14 mouse cellular contexts compared by ENCODE assay signal in the genomic region with DNA sequence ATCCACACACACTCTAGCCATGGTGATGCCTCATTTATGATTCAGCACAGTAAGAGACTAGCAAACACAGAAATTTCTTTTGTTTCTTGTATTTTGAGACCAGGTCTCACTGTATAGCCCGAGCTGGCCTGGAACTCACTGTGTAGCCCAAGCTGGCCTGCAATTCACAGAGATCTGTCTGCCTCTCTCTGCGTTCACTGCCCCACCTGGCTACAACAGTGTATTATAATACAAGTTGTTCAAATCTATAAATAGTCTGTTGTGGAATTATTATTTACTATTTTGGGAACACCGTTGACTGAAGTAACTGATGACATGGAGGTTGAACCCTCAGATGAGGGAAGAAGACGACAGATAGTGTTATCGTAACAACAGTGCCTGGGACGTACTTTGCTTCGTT.
"Had no signal": no experiment of that assay in that cellular context is flagged by ENCODE, and none has a peak within 500 bp of the region (broad histone marks: within the 10 kb centered on the region; RNA-seq: fewer than 3 reads in every experiment).

No protein-coding gene starts in this region.

- H3K4me2 ChIP-seq: limb, embryonic 13.5 days; neural tube, embryonic 15.5 days had no signal

- H3K27me3 ChIP-seq: limb, embryonic 13.5 days; neural tube, embryonic 15.5 days had no signal

- H3K27ac ChIP-seq: kidney, postnatal 0 days; limb, embryonic 13.5 days; liver, embryonic 14.5 days; midbrain, embryonic 10.5 days; neural tube, embryonic 15.5 days had no signal

- DNase-seq: kidney, postnatal 36 days; left cerebral cortex, postnatal 4 days; lung, adult 18-20 months; lung, postnatal 4 days; midbrain, embryonic 14.5 days; right cerebral cortex, adult 18-20 months; right cerebral cortex, postnatal 25 days; thymus, postnatal 4 days had no signal

- H3K9me3 ChIP-seq: limb, embryonic 13.5 days; midbrain, embryonic 10.5 days; neural tube, embryonic 15.5 days had no signal

- H3K9ac ChIP-seq: limb, embryonic 13.5 days; liver, embryonic 14.5 days; neural tube, embryonic 15.5 days had no signal

- H3K4me3 ChIP-seq: limb, embryonic 13.5 days; midbrain, embryonic 10.5 days; myocyte; neural tube, embryonic 15.5 days had no signal

- H3K4me1 ChIP-seq: limb, embryonic 13.5 days; midbrain, embryonic 10.5 days; neural tube, embryonic 15.5 days had no signal
